Mouse (Mus musculus) liver, postnatal 0 days (tissue): ENCODE measurements at regions not wholly inside any gene's neighbourhood (a gene's known extent, or its start where the extent isn't known, plus 50 kb on each side); places are given as distances from the start of the nearest gene placed in this dataset.
"Not testable (repeated sequence)": the region's sequence is repeated elsewhere in the genome, so short reads cannot be mapped to it uniquely, and the experiment has no call there.

Source experiments
- ATAC-seq: fragments of 200-750 bp; cut with Nextera tagmentation; 2 replicates; pipeline ENCODE4 v1.8.0; 2017; ENCODE audit warnings: mild to moderate bottlenecking, moderate library complexity
- DNase-seq: peaks from one replicate; pipeline ENCODE4 v3.0.0-alpha.2; 2016
- H3K27ac ChIP-seq: fragments of 300-500 bp; sonication (generic); 2 replicates; pipeline ENCODE4 v1.5.1; 2014; ENCODE audit warnings: antibody characterized with exemption, moderate library complexity, mild to moderate bottlenecking, low read depth
- H3K27me3 ChIP-seq: fragments of 300-500 bp; sonication (generic); 2 replicates; pipeline ENCODE4 v1.6.1; 2014; ENCODE audit warnings: low read length, control low read depth, mixed read lengths; ENCODE audit not compliant: insufficient read depth
- H3K36me3 ChIP-seq: fragments of 300-500 bp; sonication (generic); replicated peaks from 2 replicates; pipeline ENCODE4 v1.6.1; 2014; ENCODE audit warnings: mild to moderate bottlenecking, control low read depth, low read length, moderate library complexity, mixed read lengths; ENCODE audit not compliant: insufficient read depth
- H3K4me1 ChIP-seq: fragments of 300-500 bp; sonication (generic); 2 replicates; pipeline ENCODE4 v1.6.1; 2014; ENCODE audit warnings: antibody characterized with exemption, mild to moderate bottlenecking, control low read depth; ENCODE audit not compliant: insufficient read depth
- H3K4me2 ChIP-seq: fragments of 300-500 bp; sonication (generic); 2 replicates; pipeline ENCODE4 v1.6.1; 2014; ENCODE audit warnings: low read depth, mild to moderate bottlenecking, low read length, moderate library complexity, mixed read lengths
- H3K4me3 ChIP-seq: fragments of 300-500 bp; sonication (generic); 2 replicates; pipeline ENCODE4 v1.5.1; 2014; ENCODE audit warnings: low read depth, low read length
- H3K9ac ChIP-seq: fragments of 300-500 bp; sonication (generic); replicated peaks from 2 replicates; pipeline ENCODE4 v1.6.1; 2014; ENCODE audit warnings: mild to moderate bottlenecking, moderate library complexity
- H3K9me3 ChIP-seq: fragments of 300-500 bp; sonication (generic); 2 replicates; pipeline ENCODE4 v1.6.1; 2016; ENCODE audit warnings: mild to moderate bottlenecking, control low read depth, low read length, mixed read lengths
- CTCF ChIP-seq: sonication (generic); IDR thresholded peaks from 2 replicates; pipeline ENCODE4 v1.5.1; 2016; ENCODE audit warnings: antibody characterized with exemption, low read depth
- EP300 ChIP-seq: IDR thresholded peaks from 2 replicates; pipeline ENCODE4 v1.6.1; 2016; ENCODE audit warnings: antibody characterized with exemption, low read depth, mild to moderate bottlenecking
- WGBS: fragments of 180-500 bp; shearing (Covaris S2); extraction: QIAGEN DNeasy Blood & Tissue Kit; methylation state at CpG from one replicate; pipeline ENCODE4 v1.1.7; 2014; ENCODE audit not compliant: insufficient replicate concordance; 5-methylcytosine and 5-hydroxymethylcytosine counted together

- H3K27me3 ChIP-seq = no peaks in the 10 kb centered on the region
- no peak for ATAC-seq
These were observed 105.5 kb upstream of the Ccnh start for GRCm38 (mm10) chr13:85083742-85084141.

GRCm38 (mm10) chr13:85096174-85096573 is 93.0 kb upstream of the Ccnh start:
- no peak for DNase-seq
- no peak for ATAC-seq
- TF ChIP-seq EP300 (no peak), CTCF (no peak)
- Histone ChIP-seq H3K9me3 (no peaks in the 10 kb centered on the region), H3K9ac (no peak overlapping the region), H3K4me1 (no peaks in the 10 kb centered on the region), H3K27ac (no peak overlapping the region), H3K36me3 (no peaks in the 10 kb centered on the region), H3K4me2 (no peak overlapping the region), H3K4me3 (no peak overlapping the region), H3K27me3 (no peaks in the 10 kb centered on the region)
- WGBS = 34% methylated on average over 7 of the region's 7 CpGs

More at GRCm38 (mm10) chr13:85083742-85084141, 105.5 kb upstream of the Ccnh start:
- Histone ChIP-seq H3K9ac (no peak overlapping the region), H3K4me3 (no peak overlapping the region), H3K4me2 (no peak overlapping the region), H3K4me1 (no peaks in the 10 kb centered on the region), H3K36me3 (no peaks in the 10 kb centered on the region), H3K27ac (no peak overlapping the region), H3K9me3 (no peaks in the 10 kb centered on the region)
- no peak for DNase-seq
- no peak for TF ChIP-seq EP300
- no peak for TF ChIP-seq CTCF

- H3K4me2 ChIP-seq = no peak overlapping the region
- TF ChIP-seq CTCF (no peak), EP300 (no peak)
- 78% methylated on average over 2 of the region's 2 CpGs for WGBS
These were observed 65.9 kb upstream of the Ccnh start for GRCm38 (mm10) chr13:85123309-85123708.

GRCm38 (mm10) chr13:85126573-85127547 is 62.3 kb upstream of the Ccnh start:
- not testable (repeated sequence) for H3K9me3 ChIP-seq, H3K4me2 ChIP-seq, H3K4me1 ChIP-seq, H3K36me3 ChIP-seq, H3K27ac ChIP-seq, H3K27me3 ChIP-seq, H3K4me3 ChIP-seq, DNase-seq, H3K9ac ChIP-seq
- WGBS = 77% methylated on average over 18 of the region's 18 CpGs
- ATAC-seq = peak; percentile 100

More at GRCm38 (mm10) chr13:85123309-85123708, 65.9 kb upstream of the Ccnh start:
- DNase-seq (no peak), ATAC-seq (no peak)
- H3K4me1 ChIP-seq = no peaks in the 10 kb centered on the region
- H3K9me3 ChIP-seq = no peaks in the 10 kb centered on the region
- no peak overlapping the region for H3K9ac ChIP-seq
- H3K36me3 ChIP-seq = no peaks in the 10 kb centered on the region
- no peak overlapping the region for H3K4me3 ChIP-seq
- H3K27ac ChIP-seq = no peak overlapping the region
- H3K27me3 ChIP-seq = no peaks in the 10 kb centered on the region

- 56% methylated on average over 1 of the region's 1 CpGs for WGBS
- H3K27ac ChIP-seq = no peak overlapping the region
- H3K4me1 ChIP-seq = no peaks in the 10 kb centered on the region
- no peak overlapping the region for H3K9ac ChIP-seq
- no peaks in the 10 kb centered on the region for H3K9me3 ChIP-seq
- ATAC-seq = no peak
- H3K4me2 ChIP-seq = no peak overlapping the region
- no peak for TF ChIP-seq CTCF
- TF ChIP-seq EP300 = no peak
- no peaks in the 10 kb centered on the region for H3K36me3 ChIP-seq
- H3K27me3 ChIP-seq = no peaks in the 10 kb centered on the region
- no peak for DNase-seq
- H3K4me3 ChIP-seq = no peak overlapping the region
These were observed 61.7 kb upstream of the Ccnh start for GRCm38 (mm10) chr13:85127548-85127925.
